Mouse (Mus musculus): ENCODE measurements around the gene Slc50a1.

The Slc50a1 gene

GRCm38 (mm10) chr3:89266439-89266893 is 3.9 kb downstream of the Slc50a1 start:
- peak; percentile 85 for DNase-seq (ENCODE audit: low read depth, low spot score)

GRCm38 (mm10) chr3:89262417-89262816 is 8.0 kb downstream of the Slc50a1 start:
- DNase-seq (ENCODE audit: low read depth, low spot score) = no peak

DNA sequence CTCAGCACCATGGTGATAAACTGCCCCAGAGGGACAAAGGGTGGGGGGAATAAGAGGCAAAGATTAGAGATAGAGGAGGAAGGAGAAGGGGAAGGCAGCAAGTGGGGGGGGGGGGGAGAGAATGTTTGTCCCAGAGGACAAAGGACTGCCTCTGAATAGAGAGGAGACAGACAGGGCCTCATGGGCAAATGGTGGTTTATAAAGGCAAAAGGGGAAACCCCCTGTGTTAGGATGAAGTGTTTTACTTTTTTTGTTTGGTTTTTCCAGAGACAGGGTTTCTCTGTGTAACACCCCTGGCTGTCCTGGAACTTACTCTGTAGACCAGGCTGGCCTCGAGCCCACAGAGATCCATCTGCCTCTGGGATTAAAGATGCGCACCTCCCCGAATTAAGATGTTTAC is 10.2 kb downstream of the Slc50a1 start:
- DNase-seq (ENCODE audit: low read depth, low spot score) = no peak

GRCm38 (mm10) chr3:89259076-89259475 is 11.3 kb downstream of the Slc50a1 start, which contains the start of gene Dpm3:
Gene Dpm3 (plus strand): TSS chr3:89259358.
- peak; percentile 41 for DNase-seq (ENCODE audit: low read depth, low spot score)

GRCm38 (mm10) chr3:89256177-89256576 is 14.2 kb downstream of the Slc50a1 start:
- DNase-seq (ENCODE audit: low read depth, low spot score) = no peak

DNA sequence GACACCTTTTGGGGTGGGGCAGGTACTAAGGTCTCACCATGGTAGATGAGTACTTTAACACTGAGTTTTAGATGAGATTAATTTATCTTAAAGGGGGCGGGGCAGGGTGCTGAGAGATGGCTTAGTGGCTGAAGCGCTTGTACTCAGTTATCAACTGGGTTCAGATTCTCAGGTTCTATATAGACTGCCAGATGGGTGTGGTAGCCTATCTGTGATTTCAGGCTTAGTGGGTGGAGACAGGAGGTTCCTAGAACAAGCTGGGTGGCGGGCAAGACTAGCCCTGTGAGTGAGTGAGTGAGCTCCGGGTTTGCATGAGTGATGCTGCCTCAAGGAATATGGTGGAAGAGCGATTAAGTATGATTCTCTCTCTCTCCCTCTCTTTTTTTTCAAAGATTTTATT is 15.4 kb downstream of the Slc50a1 start:
- no peak for DNase-seq (ENCODE audit: low read depth, low spot score)

DNA sequence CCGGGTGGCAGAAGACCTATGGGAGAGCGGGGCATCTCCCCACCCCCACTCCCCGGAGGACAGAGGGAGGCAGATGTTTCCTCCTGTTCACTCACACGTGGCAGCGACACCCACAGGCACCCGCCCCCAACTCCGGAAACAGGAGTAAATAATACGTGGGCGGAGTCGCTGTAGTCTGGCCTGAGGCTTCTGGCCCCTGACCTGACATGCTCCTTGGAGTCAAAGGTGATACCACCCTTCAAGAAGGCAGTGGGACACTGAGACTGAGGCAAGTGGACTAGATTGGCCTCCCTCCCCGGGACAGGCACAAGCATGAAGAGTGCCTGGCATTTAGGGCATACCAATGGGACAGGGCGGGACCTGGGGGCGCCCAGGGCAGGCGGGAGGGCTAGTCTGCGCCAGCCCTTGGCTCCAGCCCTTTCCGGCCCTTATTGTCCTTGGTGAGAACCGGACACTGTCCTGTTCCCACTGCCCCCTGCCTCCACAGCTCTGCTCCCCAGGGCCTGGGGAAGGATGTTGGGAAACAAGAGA is 18.9 kb downstream of the Slc50a1 start:
- DNase-seq (ENCODE audit: low read depth, low spot score) = peak; percentile 78

GRCm38 (mm10) chr3:89250435-89251040 is 19.8 kb downstream of the Slc50a1 start:
- peak; percentile 79 for DNase-seq (ENCODE audit: low read depth, low spot score)

GRCm38 (mm10) chr3:89247466-89247865 is 22.9 kb downstream of the Slc50a1 start:
- no peak for DNase-seq (ENCODE audit: low read depth, low spot score)

DNA sequence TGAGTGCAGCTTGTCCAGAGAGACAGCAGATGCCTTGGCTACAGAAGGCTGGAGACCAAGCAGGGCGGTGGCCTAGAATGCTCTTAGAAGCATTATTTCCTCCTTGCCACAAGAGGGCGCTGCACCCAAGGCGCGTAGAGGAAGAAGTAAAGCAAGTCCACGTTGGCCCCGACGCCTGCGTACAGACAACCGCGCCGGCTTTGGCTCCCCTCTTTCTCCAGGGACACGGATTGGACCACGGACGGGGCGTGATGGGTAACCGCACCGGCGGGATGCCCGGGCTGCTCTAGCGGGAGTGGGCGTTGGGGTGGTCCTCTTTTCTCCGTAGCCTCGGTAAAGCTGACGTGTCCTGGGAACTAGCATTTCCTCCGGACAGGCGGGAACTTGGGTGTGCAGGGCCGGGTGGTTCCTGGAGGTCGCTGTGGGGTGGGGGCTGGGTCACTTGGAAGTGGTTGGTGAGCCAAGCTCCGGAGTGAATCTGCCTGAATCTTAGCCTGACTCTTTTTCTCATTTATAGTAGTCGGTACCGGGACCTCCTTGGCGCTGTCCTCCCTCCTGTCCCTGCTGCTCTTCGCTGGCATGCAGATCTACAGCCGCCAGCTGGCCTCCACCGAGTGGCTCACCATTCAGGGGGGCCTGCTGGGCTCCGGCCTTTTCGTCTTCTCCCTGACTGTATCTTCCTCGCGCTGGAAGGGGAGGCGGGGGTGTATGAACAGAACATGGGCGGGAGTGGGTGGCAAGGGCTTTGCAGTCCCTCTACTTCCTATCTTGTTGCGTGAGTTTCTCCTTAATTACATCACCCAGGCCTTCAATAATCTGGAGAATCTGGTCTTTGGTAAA is 23.9 kb downstream of the Slc50a1 start, which contains the start of gene Trim46:
TSS of gene Trim46 (minus strand) at position 49 of the 840 bp plus-strand sequence.
- DNase-seq (ENCODE audit: low read depth, low spot score) = peak; percentile 94

GRCm38 (mm10) chr3:89245688-89246171 is 24.6 kb downstream of the Slc50a1 start, which contains the start of gene Krtcap2:
Gene Krtcap2 (plus strand): TSS chr3:89245966.
- peak; percentile 77 for DNase-seq (ENCODE audit: low read depth, low spot score)

DNA sequence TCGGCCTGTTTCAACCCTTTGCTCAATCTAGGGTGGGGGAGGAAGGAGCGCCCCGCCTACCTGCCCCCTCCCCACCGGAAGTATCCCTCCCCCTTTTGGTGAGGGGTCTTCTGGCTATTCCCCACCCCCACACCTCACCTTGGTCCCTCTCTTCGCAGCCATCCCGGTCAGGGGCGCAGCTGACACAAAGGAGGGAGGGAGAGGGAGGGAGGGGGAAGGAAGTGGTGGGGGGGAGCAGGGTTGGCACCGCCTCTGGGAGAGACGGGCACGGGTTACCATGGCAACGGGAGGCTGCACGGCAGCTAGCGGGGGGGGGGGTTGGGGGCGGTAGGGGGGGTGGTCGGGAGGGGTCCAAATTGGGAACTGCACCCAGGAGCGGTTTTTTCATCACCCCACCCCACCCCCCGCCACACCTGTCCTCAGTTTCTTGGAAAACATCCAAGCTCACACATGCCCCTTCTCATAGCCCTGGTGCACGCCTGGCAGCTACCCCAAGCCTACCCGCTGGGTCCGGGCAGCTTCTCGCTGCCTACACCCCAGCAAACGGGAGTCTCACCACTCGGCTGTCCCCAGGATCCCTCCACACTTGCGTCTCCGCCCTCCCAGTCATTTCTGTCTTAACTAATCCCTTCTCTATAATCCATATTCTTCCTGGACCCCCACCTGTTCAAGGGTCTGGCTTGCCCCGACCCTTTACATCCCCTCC is 25.2 kb downstream of the Slc50a1 start:
- peak; percentile 45 for DNase-seq (ENCODE audit: low read depth, low spot score)

DNA sequence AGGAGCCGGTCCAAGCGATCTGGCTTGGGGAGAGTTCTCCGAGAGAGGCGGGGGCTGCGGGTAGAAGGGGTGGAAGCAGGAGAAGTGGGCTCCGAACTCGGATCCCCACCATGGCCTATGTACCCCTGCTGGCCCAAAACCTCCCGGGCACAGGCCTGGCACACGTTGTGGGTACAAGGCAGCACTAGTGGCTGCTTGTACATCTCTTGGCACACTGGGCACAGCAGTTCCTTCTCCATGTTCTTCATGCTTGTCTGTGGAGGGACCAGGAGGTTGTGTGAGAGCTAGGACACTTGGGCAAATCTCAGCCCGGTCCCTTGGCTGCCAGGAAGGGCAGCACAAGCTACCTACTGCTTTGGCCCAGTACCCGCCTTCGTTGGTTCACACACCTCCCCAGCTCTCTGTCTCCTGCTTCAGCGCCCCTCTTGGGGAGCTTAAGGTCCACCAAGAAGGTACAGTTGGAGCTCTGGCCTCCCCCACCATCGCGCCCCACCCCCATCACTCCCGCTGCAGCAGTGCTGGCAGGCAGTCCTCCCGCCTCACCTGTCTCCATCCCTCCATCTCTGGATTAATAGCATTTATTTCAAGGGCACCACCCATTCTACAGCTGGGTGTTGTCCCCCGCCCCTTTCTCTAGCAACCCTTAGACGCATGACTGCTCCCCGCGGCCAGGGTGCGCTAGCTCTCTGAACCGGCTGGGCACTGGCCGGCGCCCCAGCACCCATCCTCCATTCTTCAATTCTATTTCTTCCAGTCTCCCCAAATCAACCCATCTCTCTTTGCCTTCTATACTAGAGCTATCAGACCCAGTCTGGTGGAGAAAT is 26.0 kb downstream of the Slc50a1 start:
- DNase-seq (ENCODE audit: low read depth, low spot score) = no peak

- peak; percentile 87 for DNase-seq (ENCODE audit: low read depth, low spot score)
Observed at GRCm38 (mm10) chr3:89243609-89244008, 26.8 kb downstream of the Slc50a1 start.

DNA sequence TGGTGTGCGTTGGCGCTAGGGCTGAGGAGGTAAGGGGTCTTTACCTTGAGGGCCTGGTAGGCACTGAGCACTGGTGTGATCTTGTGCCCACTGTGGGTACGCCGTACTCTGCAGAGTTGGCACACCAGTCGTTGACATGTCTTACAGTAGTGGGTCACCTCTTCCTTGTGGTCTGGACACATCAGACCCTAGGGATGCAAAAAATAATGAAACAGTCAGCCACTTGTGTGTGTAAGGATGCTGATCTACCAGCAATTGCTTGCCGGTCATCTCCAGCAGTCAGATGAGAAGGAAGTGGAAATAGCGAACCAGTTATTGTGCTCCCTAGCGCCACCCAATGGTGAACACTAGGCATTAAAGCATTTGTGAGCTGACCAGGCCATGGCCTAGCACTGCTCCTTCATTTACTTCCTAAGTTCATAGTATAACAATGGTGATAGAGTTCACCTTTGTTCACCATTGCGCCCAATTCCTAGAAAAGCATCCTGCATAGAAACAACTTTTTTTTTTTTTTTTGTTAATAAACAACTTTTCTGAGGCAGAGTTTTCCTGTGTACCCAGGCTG is 28.0 kb downstream of the Slc50a1 start:
- DNase-seq (ENCODE audit: low read depth, low spot score) = peak; percentile 78

DNA sequence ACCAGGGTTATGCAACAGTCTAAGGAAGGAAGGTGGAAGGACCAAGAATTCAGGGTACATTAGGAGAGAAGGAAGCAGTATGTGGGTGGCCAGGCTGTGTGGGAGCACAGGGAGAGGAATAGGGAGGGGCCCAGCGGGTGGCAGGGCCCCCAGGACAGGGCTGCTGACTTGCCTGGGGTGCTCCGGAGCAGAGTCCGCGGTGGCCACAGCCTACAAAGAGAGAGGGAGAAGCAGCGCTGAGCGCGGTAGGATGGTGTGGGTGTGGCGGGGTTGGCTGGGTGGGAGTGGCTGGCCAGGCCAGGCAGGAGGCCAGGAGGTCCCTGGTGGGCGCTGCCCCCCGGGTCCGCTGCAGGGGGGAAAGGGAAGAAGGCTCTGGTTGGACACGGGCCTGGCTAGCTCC is 31.9 kb downstream of the Slc50a1 start:
- DNase-seq (ENCODE audit: low read depth, low spot score) = no peak

GRCm38 (mm10) chr3:89237682-89238081 is 32.7 kb downstream of the Slc50a1 start:
- DNase-seq (ENCODE audit: low read depth, low spot score) = no peak

- no peak for DNase-seq (ENCODE audit: low read depth, low spot score)
Observed at GRCm38 (mm10) chr3:89236516-89236915, 33.9 kb downstream of the Slc50a1 start.

DNA sequence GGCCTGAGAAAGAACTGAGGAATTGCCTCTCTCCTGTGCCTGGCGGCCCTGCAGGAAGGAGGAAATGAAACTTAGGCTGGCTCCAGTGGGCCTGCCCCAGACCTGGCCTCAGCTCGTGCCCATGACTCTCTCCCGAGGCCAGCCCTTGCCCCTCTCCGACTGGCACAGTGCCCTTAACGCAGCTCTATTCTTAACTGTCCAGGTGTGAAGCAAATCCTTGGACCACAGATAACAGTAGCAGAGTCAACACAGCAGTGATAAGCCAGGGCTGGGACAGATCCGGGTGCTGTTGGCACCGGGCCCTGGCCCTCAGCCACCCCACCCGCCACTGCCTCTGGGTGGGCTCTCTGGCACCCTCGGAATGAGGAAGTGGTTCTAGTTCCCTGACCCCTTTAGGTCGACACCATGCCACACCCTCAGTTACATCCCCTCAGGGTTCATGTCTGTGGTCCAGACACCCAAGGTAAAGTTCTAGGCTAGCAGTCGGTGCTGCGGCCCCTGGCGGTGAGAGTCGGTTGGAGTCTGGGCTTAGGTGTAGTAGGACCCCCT is 36.7 kb downstream of the Slc50a1 start:
- DNase-seq (ENCODE audit: low read depth, low spot score) = peak; percentile 42

- DNase-seq (ENCODE audit: low read depth, low spot score) = no peak
Observed at GRCm38 (mm10) chr3:89232614-89233013, 37.8 kb downstream of the Slc50a1 start.
